Mouse (Mus musculus): ENCODE data around the gene Zfyve21. TPM values are rescaled to one million over a fixed set of nuclear protein-coding genes. Genes with fewer than 3 reads are reported as not detected.

The Zfyve21 gene
- polyA plus RNA-seq, 1 experiment from 2014 or later = 46.4 TPM

DNA sequence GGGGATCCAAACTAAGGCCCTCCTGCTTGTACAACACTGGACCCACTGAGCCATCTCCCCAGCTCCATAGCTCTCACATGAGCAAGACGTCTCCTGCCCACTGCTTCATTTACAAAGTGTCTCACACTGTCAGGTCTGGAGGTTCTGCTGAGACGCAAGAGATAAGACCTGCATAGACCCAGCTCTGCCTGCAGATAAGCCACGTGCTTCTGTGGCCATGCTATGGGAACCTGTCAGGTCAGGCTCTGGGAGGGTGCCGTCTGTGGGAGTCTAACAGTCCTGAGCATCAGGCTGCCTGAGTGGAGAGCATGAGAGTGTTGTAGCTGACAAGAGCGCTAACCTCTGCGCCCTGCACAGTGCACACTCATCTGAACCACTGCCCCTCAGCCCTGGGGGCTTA lies 27.0 kb upstream of the Zfyve21 start:
- H3K4me2 ChIP-seq = no peak overlapping the region
- no peak overlapping the region for H3K9ac ChIP-seq
- H3K9me3 ChIP-seq = no peaks in the 10 kb centered on the region
- H3K4me1 ChIP-seq (replicated peaks) = no peaks in the 10 kb centered on the region
- H3K36me3 ChIP-seq = peaks cover 83% of the 10 kb centered on the region
- WGBS = 97% methylated on average over 6 of the region's 6 CpGs
- no peak overlapping the region for H3K27ac ChIP-seq (replicated peaks)
- H3K27me3 ChIP-seq = no peaks in the 10 kb centered on the region
- ATAC-seq (ENCODE audit: low FRiP score, low read depth) = no peak
- H3K4me3 ChIP-seq = no peak overlapping the region

DNA sequence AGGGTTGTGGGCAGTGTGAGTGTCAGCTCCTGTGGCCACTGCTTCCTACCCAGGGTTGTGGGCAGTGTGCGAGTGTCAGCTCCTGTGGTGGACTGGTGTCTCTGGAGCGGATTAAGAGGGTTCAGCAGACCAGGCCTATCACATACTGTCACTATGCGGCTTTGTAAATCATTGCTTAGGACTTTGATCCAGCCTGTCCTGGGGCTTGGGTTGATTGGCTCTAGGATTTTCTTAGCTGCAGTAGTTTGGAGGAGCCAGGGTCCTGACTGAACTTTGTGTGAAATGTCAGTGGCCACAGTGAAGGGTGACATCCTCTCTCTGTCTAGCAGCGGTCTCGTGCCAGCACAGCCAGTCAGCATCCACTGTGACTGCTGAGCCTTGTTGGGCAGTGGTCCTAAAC lies 23.9 kb upstream of the Zfyve21 start:
- 94% methylated on average over 5 of the region's 5 CpGs for WGBS
- H3K9me3 ChIP-seq = no peaks in the 10 kb centered on the region
- no peak overlapping the region for H3K4me3 ChIP-seq
- no peak overlapping the region for H3K27ac ChIP-seq (replicated peaks)
- H3K4me1 ChIP-seq (replicated peaks) = no peaks in the 10 kb centered on the region
- no peaks in the 10 kb centered on the region for H3K27me3 ChIP-seq
- no peak overlapping the region for H3K9ac ChIP-seq
- no peak for ATAC-seq (ENCODE audit: low FRiP score, low read depth)
- H3K4me2 ChIP-seq = no peak overlapping the region
- peaks cover 67% of the 10 kb centered on the region for H3K36me3 ChIP-seq

- Histone ChIP-seq H3K27ac (replicated peaks) (no peak overlapping the region), H3K9ac (no peak overlapping the region)
- no peak for ATAC-seq (ENCODE audit: low FRiP score, low read depth)
Measured at GRCm38 (mm10) chr12:111790631-111791030, 23.3 kb upstream of the Zfyve21 start.

DNA sequence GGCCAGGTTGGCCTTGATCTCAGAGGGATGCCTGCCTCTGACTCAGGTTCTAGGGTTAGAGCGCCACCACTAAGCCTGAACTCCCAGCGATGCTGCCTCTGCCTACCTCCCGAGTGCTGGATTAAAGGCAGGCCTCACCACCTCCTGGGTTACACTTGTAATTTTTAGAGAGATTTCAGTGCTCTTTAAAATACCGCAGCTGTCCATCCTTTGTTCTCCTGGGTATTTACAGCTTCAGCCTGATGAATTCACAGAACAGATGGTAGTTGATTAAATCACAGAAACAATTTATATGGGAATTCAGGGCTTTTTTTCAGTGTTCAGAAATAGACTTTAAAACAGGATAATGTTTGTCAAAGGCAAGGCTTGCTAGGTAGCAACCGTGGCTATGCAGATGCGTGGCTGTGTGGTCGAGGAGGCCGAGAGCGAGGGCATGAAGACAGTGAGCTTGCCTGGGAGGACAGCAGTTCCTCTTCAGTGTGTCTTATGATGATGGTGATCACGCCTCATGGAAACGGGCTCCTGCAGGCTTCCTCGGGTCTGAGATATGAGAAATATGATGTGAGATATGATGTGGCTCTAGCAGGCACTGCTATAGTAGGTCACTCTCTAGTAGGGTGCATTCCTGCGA lies 22.4 kb upstream of the Zfyve21 start:
- H3K4me2 ChIP-seq = no peak overlapping the region
- no peaks in the 10 kb centered on the region for H3K27me3 ChIP-seq
- no peak overlapping the region for H3K9ac ChIP-seq
- no peaks in the 10 kb centered on the region for H3K9me3 ChIP-seq
- H3K27ac ChIP-seq (replicated peaks) = no peak overlapping the region; the same call in 1 of the 2 replicates
- no peak for ATAC-seq (ENCODE audit: low FRiP score, low read depth)
- H3K4me3 ChIP-seq = no peak overlapping the region
- peaks cover 66% of the 10 kb centered on the region for H3K36me3 ChIP-seq
- H3K4me1 ChIP-seq (replicated peaks) = no peaks in the 10 kb centered on the region
- 81% methylated on average over 13 of the region's 13 CpGs for WGBS

More at GRCm38 (mm10) chr12:111790631-111791030, 23.3 kb upstream of the Zfyve21 start:
- Histone ChIP-seq H3K9me3 (no peaks in the 10 kb centered on the region), H3K4me1 (replicated peaks) (no peaks in the 10 kb centered on the region), H3K27me3 (no peaks in the 10 kb centered on the region), H3K4me2 (no peak overlapping the region), H3K36me3 (peaks cover 67% of the 10 kb centered on the region), H3K4me3 (no peak overlapping the region)
- WGBS = 93% methylated on average over 7 of the region's 7 CpGs

DNA sequence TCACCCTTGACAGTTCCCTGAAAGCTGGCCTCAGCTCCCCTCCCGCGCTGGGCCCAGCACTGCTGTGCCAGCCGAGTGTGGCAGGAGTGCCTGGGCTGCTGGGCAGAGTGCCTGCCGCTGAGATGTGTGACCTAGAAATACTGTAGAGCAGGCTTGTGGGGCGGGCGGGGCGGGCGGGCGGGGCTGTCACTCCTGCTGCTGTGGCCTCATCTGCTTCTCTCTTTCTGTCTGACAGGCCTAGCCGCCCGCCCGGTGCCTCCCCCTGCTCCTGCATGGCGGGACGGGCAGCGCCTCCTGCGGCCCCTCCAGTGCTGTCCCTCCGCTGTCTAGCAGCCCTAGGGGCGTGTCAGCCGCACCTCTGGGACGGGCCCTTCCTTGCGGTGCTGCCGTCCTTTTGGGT lies 19.9 kb upstream of the Zfyve21 start:
- Histone ChIP-seq H3K4me3 (no peak overlapping the region), H3K4me2 (no peak overlapping the region), H3K27me3 (no peaks in the 10 kb centered on the region), H3K27ac (replicated peaks) (no peak overlapping the region), H3K9ac (no peak overlapping the region), H3K36me3 (peaks cover 47% of the 10 kb centered on the region), H3K4me1 (replicated peaks) (no peaks in the 10 kb centered on the region), H3K9me3 (no peaks in the 10 kb centered on the region)
- WGBS = 78% methylated on average over 22 of the region's 22 CpGs
- no peak for ATAC-seq (ENCODE audit: low FRiP score, low read depth)

DNA sequence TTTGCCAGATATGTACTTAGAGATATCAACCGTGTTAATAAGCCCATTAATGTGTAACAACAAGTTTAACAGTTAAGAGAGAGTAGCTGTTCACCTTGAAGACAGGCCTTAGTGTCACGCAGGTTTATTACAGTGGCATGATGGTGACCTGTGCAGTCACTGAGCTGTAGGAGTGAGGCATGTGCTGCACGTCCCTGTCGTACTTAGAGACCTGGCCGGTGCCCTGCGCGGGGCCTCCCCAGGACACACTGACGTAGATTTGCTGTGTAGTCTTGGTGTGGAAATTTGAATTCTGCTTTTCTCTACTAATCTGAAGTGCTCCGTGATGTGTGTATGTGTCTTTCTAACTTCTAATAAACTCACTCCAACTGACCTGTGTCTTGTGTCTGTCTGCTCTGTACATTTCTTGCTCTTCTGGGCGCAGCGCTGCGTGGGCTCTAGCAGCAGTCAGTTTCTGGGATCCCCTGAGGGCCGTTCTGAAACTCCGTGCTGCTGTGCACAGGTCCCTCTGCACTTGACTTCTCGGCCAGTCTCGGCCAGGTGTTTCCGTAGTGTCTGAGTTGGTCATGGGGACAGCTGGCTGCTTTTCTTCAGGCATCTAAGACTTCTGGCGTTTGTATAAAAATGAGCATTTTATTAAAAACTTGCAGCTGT lies 19.3 kb upstream of the Zfyve21 start:
- H3K9me3 ChIP-seq = no peaks in the 10 kb centered on the region
- H3K4me1 ChIP-seq (replicated peaks) = no peaks in the 10 kb centered on the region
- H3K4me3 ChIP-seq = no peak overlapping the region
- no peak overlapping the region for H3K4me2 ChIP-seq
- no peak overlapping the region for H3K27ac ChIP-seq (replicated peaks)
- 92% methylated on average over 18 of the region's 18 CpGs for WGBS
- no peak overlapping the region for H3K9ac ChIP-seq
- no peaks in the 10 kb centered on the region for H3K27me3 ChIP-seq
- H3K36me3 ChIP-seq = peaks cover 46% of the 10 kb centered on the region
- ATAC-seq (ENCODE audit: low FRiP score, low read depth) = no peak

GRCm38 (mm10) chr12:111795180-111795895 lies 18.6 kb upstream of the Zfyve21 start:
- H3K4me2 ChIP-seq = no peak overlapping the region
- H3K27me3 ChIP-seq = no peaks in the 10 kb centered on the region
- H3K4me1 ChIP-seq (replicated peaks) = no peaks in the 10 kb centered on the region
- no peak overlapping the region for H3K27ac ChIP-seq (replicated peaks)
- H3K9ac ChIP-seq = no peak overlapping the region
- H3K9me3 ChIP-seq = no peaks in the 10 kb centered on the region
- no peak for ATAC-seq (ENCODE audit: low FRiP score, low read depth)
- no peak overlapping the region for H3K4me3 ChIP-seq
- peaks cover 40% of the 10 kb centered on the region for H3K36me3 ChIP-seq
- WGBS = 89% methylated on average over 28 of the region's 28 CpGs

- Histone ChIP-seq H3K4me3 (no peak overlapping the region), H3K36me3 (peaks cover 41% of the 10 kb centered on the region), H3K27me3 (no peaks in the 10 kb centered on the region), H3K9ac (no peak overlapping the region), H3K9me3 (no peaks in the 10 kb centered on the region), H3K4me2 (no peak overlapping the region), H3K27ac (replicated peaks) (no peak overlapping the region), H3K4me1 (replicated peaks) (no peaks in the 10 kb centered on the region)
- ATAC-seq (ENCODE audit: low FRiP score, low read depth) = no peak
- 81% methylated on average over 8 of the region's 8 CpGs for WGBS
Measured at GRCm38 (mm10) chr12:111797251-111797650, 16.7 kb upstream of the Zfyve21 start.

DNA sequence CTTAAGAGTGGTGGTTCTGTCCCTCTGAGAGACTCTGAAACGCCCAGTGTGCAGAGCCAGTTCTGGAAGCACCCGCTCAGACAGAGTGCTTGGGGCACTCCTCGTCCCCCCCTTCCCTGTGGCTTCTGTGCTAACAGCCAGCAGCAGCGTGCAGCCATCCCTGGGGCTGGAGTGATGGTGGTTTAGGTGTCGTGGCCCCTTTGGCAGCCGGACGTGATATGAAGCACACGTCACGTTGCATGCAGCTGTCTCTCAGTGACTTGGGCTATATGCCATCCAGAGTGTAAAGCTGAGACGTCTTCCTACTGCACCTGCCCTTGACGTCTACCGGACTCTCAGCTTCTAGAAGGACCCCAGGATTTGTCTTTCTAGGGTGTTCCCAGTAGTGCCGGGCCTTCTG lies 15.5 kb upstream of the Zfyve21 start:
- ATAC-seq (ENCODE audit: low FRiP score, low read depth) = no peak
- peaks cover 35% of the 10 kb centered on the region for H3K36me3 ChIP-seq
- 94% methylated on average over 13 of the region's 13 CpGs for WGBS
- H3K27me3 ChIP-seq = no peaks in the 10 kb centered on the region
- H3K4me1 ChIP-seq (replicated peaks) = no peaks in the 10 kb centered on the region
- H3K4me2 ChIP-seq = no peak overlapping the region
- no peaks in the 10 kb centered on the region for H3K9me3 ChIP-seq
- no peak overlapping the region for H3K27ac ChIP-seq (replicated peaks)
- H3K4me3 ChIP-seq = no peak overlapping the region
- no peak overlapping the region for H3K9ac ChIP-seq

DNA sequence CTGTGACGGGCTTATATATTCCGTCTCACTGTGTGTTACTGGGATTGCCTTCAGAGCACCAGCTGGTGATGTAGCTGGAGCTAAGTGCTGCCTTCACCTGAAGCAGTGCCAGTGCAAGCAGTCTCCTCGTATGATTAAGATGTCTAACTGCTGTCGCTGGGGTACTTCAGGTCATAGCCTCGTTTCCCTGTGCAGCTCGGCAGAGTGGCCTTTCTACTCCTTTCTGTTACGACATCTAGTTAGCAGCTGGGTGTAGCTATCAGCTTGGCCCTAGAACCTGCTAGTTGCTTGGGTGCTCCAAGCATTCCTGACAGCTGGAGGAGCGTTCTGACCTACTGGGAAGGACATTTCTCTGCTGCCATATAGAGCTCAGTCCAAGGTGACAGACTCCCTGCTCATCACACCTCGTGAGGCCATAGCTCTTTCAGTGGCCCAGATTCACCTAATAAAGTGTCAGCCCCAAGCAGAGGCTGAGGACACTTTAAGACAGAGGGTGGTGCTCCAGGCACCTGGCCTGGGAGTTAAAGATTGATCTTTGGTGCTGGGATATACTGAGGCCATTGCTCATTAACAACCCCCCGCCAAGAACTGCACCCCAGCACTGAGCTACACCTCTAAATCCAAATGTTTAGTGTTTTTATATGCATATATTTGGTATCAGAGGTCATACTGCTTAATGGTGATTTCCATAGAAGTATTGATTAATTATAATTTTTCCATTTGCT lies 13.3 kb upstream of the Zfyve21 start:
- no peak overlapping the region for H3K4me2 ChIP-seq
- H3K9ac ChIP-seq = no peak overlapping the region
- no peaks in the 10 kb centered on the region for H3K27me3 ChIP-seq
- H3K4me1 ChIP-seq (replicated peaks) = no peaks in the 10 kb centered on the region
- no peaks in the 10 kb centered on the region for H3K9me3 ChIP-seq
- no peak for ATAC-seq (ENCODE audit: low FRiP score, low read depth)
- no peak overlapping the region for H3K27ac ChIP-seq (replicated peaks)
- H3K36me3 ChIP-seq = peaks cover 25% of the 10 kb centered on the region
- H3K4me3 ChIP-seq = no peak overlapping the region
- 89% methylated on average over 10 of the region's 10 CpGs for WGBS

DNA sequence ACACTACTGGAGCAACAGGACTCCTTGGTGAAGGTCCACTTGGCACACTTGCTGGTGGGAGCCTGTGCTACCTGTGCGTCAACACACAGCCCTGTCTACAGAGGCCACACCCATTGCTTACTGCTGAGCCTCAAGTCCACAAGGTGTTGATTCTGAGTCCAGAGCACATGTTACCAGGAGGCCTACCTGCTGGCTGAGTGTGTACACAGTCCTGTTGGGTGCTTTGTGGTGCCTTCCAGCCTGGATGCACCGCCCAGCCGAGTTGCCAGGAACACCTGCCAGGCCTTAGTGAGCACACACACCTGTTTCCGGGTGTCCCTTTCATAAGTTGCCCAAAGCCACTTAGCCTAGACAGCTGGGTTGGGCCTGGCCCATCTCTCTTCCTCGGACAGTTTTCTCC lies 10.4 kb upstream of the Zfyve21 start:
- Histone ChIP-seq H3K36me3 (peaks cover 24% of the 10 kb centered on the region), H3K27ac (replicated peaks) (no peak overlapping the region), H3K4me1 (replicated peaks) (no peaks in the 10 kb centered on the region), H3K4me2 (no peak overlapping the region), H3K27me3 (no peaks in the 10 kb centered on the region), H3K9me3 (no peaks in the 10 kb centered on the region), H3K4me3 (no peak overlapping the region), H3K9ac (no peak overlapping the region)
- ATAC-seq (ENCODE audit: low FRiP score, low read depth) = no peak
- WGBS = 88% methylated on average over 5 of the region's 5 CpGs

DNA sequence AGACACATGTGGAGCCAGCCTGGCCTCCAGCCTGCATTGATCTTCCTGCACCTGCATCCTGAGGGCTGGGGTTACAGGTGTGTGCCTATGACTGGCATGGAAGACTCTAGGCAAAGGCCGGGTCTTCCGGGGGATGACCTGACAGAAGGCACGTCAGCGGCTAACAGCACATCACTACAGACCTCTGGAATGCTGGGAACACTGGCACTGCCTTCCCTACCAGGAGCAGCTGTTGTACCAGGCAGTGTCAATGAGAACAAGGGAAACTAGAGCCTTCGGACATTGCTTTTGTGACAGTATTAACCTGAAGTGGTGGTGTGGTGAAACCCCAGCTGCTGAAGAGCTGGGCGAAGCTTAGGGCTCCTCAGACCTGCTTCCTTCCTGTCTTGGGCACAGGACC lies 5.2 kb upstream of the Zfyve21 start:
- H3K4me1 ChIP-seq (replicated peaks) = peaks cover 24% of the 10 kb centered on the region

More for the DNA sequence above, 5.2 kb upstream of the Zfyve21 start:
- Histone ChIP-seq H3K36me3 (peaks cover 9% of the 10 kb centered on the region), H3K9me3 (no peaks in the 10 kb centered on the region), H3K27me3 (no peaks in the 10 kb centered on the region), H3K4me2 (no peak overlapping the region), H3K27ac (replicated peaks) (no peak overlapping the region), H3K9ac (no peak overlapping the region), H3K4me3 (no peak overlapping the region)
- WGBS = 93% methylated on average over 6 of the region's 6 CpGs
- no peak for ATAC-seq (ENCODE audit: low FRiP score, low read depth)

All from hindbrain, embryonic 15.5 days (tissue).